In genomic region chr17:83954291-83955057, GRCm38 (mm10) we compare ENCODE assay signal across 8 mouse cellular contexts.
A peak's percentile ranks its signal among the peaks of the same experiment; 100 is the strongest.
DNase-seq lines count a peak whose midpoint lies in the region; ATAC-seq and TF ChIP-seq lines count a peak whose summit lies in the region.

No protein-coding gene starts in this region.

- H3K36me3 ChIP-seq in G1E (replicated peaks), result peaks cover 33% of the 10 kb centered on the region
- H3K36me3 ChIP-seq in hindbrain, embryonic 16.5 days (ENCODE audit: control insufficient read depth, insufficient read depth, low read length), result no peaks in the 10 kb centered on the region
- H3K36me3 ChIP-seq in stomach, embryonic 15.5 days, result no peaks in the 10 kb centered on the region

- intact Hi-C loops in gastrocnemius, postnatal 14 days (cut with DNase I; ENCODE audit: low total_unique reads), result no loop called here
- intact Hi-C loops in left cerebral cortex, postnatal 10 days (cut with DNase I), result no loop called here

- H3K4me1 ChIP-seq in G1E (ENCODE audit: insufficient read depth, low read depth, low read length), result peaks cover 87% of the 10 kb centered on the region
- peaks cover 19% of the 10 kb centered on the region for H3K4me1 ChIP-seq in hindbrain, embryonic 16.5 days (ENCODE audit: control insufficient read depth, insufficient read depth, low read depth, low read length)
- peaks cover 69% of the 10 kb centered on the region for H3K4me1 ChIP-seq in stomach, embryonic 15.5 days

- H3K27me3 ChIP-seq in G1E (ENCODE audit: insufficient read depth, low read length), result no peaks in the 10 kb centered on the region
- H3K27me3 ChIP-seq in hindbrain, embryonic 16.5 days (replicated peaks; ENCODE audit: control insufficient read depth, insufficient read depth, low read length), result no peaks in the 10 kb centered on the region; the same call in none of the 2 replicates
- no peaks in the 10 kb centered on the region for H3K27me3 ChIP-seq in stomach, embryonic 15.5 days (replicated peaks)

- peak overlapping the region; percentile 70; the same call in 1 of the 2 replicates for H3K4me3 ChIP-seq in G1E (ENCODE audit: low read depth, low read length)
- H3K4me3 ChIP-seq in hindbrain, embryonic 16.5 days (ENCODE audit: low read length), result no peak overlapping the region
- no peak overlapping the region for H3K4me3 ChIP-seq in stomach, embryonic 15.5 days (replicated peaks)

- TF ChIP-seq CTCF in G1E (IDR thresholded peaks at IDR 0.05; ENCODE audit: low read depth, low read length), result no peak

- 7% methylated on average over 16 of the region's 16 CpGs for WGBS in hindbrain, embryonic 16.5 days
- WGBS in stomach, embryonic 15.5 days, result 16% methylated on average over 16 of the region's 16 CpGs

- no peak overlapping the region for H3K4me2 ChIP-seq in hindbrain, embryonic 16.5 days (ENCODE audit: low read length)
- H3K4me2 ChIP-seq in stomach, embryonic 15.5 days, result no peak overlapping the region

- no peak for ATAC-seq in G1E (ENCODE audit: extremely low read depth, insufficient number of reproducible peaks, low FRiP score, poor library complexity, severe bottlenecking)
- ATAC-seq in hindbrain, embryonic 16.5 days, result peak; percentile 84
- ATAC-seq in stomach, embryonic 15.5 days (ENCODE audit: insufficient read depth, low FRiP score, low read depth), result no peak

- peak overlapping the region; percentile 60 for H3K27ac ChIP-seq in hindbrain, embryonic 16.5 days (ENCODE audit: low read depth, low read length)
- H3K27ac ChIP-seq in stomach, embryonic 15.5 days, result peak overlapping the region; percentile 95

- DNase-seq in G1E (ENCODE audit: low spot score), result no peak
- DNase-seq in embryo, embryonic 10.5 days (ENCODE audit: low spot score), result peak; percentile 87
- peak; percentile 79 for DNase-seq in gastrocnemius, postnatal 14 days
- DNase-seq in left cerebral cortex, postnatal 10 days (ENCODE audit: extremely low spot score in 1 of 2, low spot score in 2 of 2), result peak; percentile 49 to 87
- DNase-seq in mesoderm, embryonic 11.5 days (ENCODE audit: low read depth, low spot score), result peak; percentile 83
- no peak for DNase-seq in spleen, adult 12 weeks (ENCODE audit: low spot score)

- no peaks in the 10 kb centered on the region for H3K9me3 ChIP-seq in G1E (replicated peaks)
- H3K9me3 ChIP-seq in hindbrain, embryonic 16.5 days (ENCODE audit: control insufficient read depth, low read length), result no peaks in the 10 kb centered on the region
- H3K9me3 ChIP-seq in stomach, embryonic 15.5 days, result no peaks in the 10 kb centered on the region

- peak overlapping the region; percentile 55 for H3K9ac ChIP-seq in hindbrain, embryonic 16.5 days (ENCODE audit: low read depth, low read length)
- no peak overlapping the region for H3K9ac ChIP-seq in stomach, embryonic 15.5 days

Comparison
In these comparisons a context has a peak if more than half of its experiments do, and no peak if none do; other contexts are left out.
1. DNase-seq: peak in embryo, embryonic 10.5 days (single experiment), gastrocnemius, postnatal 14 days (single experiment), left cerebral cortex, postnatal 10 days (2 of 2) and mesoderm, embryonic 11.5 days (single experiment); none in G1E (single experiment) and spleen, adult 12 weeks (single experiment).